Mouse (Mus musculus) hindbrain, embryonic 14.5 days (tissue): ENCODE results near the gene Acbd6. TPM values are rescaled to one million over a fixed set of nuclear protein-coding genes. Genes with fewer than 3 reads are reported as not detected.

Experiments used
- ATAC-seq: fragments of 200-750 bp; cut with Nextera tagmentation; 2 replicates; pipeline ENCODE4 v1.8.0; 2017; ENCODE audit warnings: moderate number of reproducible peaks, mild to moderate bottlenecking, moderate TSS enrichment, moderate library complexity; ENCODE audit not compliant: low FRiP score
- DNase-seq: peaks from one replicate; pipeline ENCODE4 v3.0.0-alpha.2; 2015; ENCODE audit warnings: low spot score
- H3K27ac ChIP-seq: fragments of 300-500 bp; sonication (generic); 2 replicates; pipeline ENCODE4 v1.5.1; 2014; ENCODE audit warnings: mild to moderate bottlenecking, moderate library complexity
- H3K27me3 ChIP-seq: fragments of 300-500 bp; sonication (generic); 2 replicates; pipeline ENCODE4 v1.6.1; 2014; ENCODE audit warnings: mild to moderate bottlenecking, low read length, mixed read lengths; ENCODE audit not compliant: control insufficient read depth, insufficient read depth
- H3K36me3 ChIP-seq: fragments of 300-500 bp; sonication (generic); replicated peaks from 2 replicates; pipeline ENCODE4 v1.6.1; 2014; ENCODE audit not compliant: control insufficient read depth, insufficient read depth
- H3K4me1 ChIP-seq: fragments of 300-500 bp; sonication (generic); replicated peaks from 2 replicates; pipeline ENCODE4 v1.6.1; 2014; ENCODE audit warnings: antibody characterized with exemption, low read length, mixed read lengths; ENCODE audit not compliant: control insufficient read depth, insufficient read depth
- H3K4me2 ChIP-seq: fragments of 300-500 bp; sonication (generic); replicated peaks from 2 replicates; pipeline ENCODE4 v1.6.1; 2014; ENCODE audit warnings: mild to moderate bottlenecking, moderate library complexity
- H3K4me3 ChIP-seq: fragments of 300-500 bp; sonication (generic); replicated peaks from 2 replicates; pipeline ENCODE4 v1.5.1; 2014; ENCODE audit warnings: mild to moderate bottlenecking, low read length
- H3K9ac ChIP-seq: fragments of 300-500 bp; sonication (generic); 2 replicates; pipeline ENCODE4 v1.6.1; 2014
- H3K9me3 ChIP-seq: fragments of 300-500 bp; sonication (generic); 2 replicates; pipeline ENCODE4 v1.6.1; 2016; ENCODE audit warnings: low read length; ENCODE audit not compliant: control insufficient read depth
- WGBS: fragments of 180-500 bp; shearing (Covaris S2); extraction: QIAGEN DNeasy Blood & Tissue Kit; methylation state at CpG from one replicate; pipeline ENCODE4 v1.1.7; 2014; 5-methylcytosine and 5-hydroxymethylcytosine counted together
- polyA plus RNA-seq: library from polyadenylated mRNA; unstranded; fragments of >200 nt; fragmentation: Nextera tagmentation; extraction: Ambion mirVana; gene quantifications from 2 replicates; pipeline ENCODE4 v1.2.1, GENCODE M21; 2014

The Acbd6 gene
- polyA plus RNA-seq, 1 experiment from 2014 or later = 103 TPM

- Histone ChIP-seq H3K27me3 (no peaks in the 10 kb centered on the region), H3K4me1 (no peaks in the 10 kb centered on the region), H3K9ac (no peak overlapping the region), H3K4me3 (no peak overlapping the region), H3K27ac (no peak overlapping the region), H3K36me3 (no peaks in the 10 kb centered on the region; the same call in 1 of the 2 replicates), H3K4me2 (no peak overlapping the region), H3K9me3 (no peaks in the 10 kb centered on the region)
- 25% methylated on average over 2 of the region's 2 CpGs for WGBS
- ATAC-seq (peak; percentile 62; the same call in 1 of the 2 replicates), DNase-seq (peak; percentile 85)
Measured at GRCm38 (mm10) chr1:155576432-155576831, 18.5 kb downstream of the Acbd6 start.

GRCm38 (mm10) chr1:155577316-155577715 is 19.4 kb downstream of the Acbd6 start:
- Histone ChIP-seq H3K4me2 (no peak overlapping the region), H3K27me3 (no peaks in the 10 kb centered on the region), H3K36me3 (no peaks in the 10 kb centered on the region), H3K9ac (no peak overlapping the region), H3K4me3 (no peak overlapping the region), H3K9me3 (no peaks in the 10 kb centered on the region), H3K27ac (no peak overlapping the region), H3K4me1 (no peaks in the 10 kb centered on the region)
- DNase-seq = no peak
- ATAC-seq = no peak
- 73% methylated on average over 2 of the region's 2 CpGs for WGBS

GRCm38 (mm10) chr1:155587961-155588360 is 30.0 kb downstream of the Acbd6 start:
- Histone ChIP-seq H3K9me3 (no peaks in the 10 kb centered on the region), H3K27me3 (no peaks in the 10 kb centered on the region), H3K9ac (no peak overlapping the region), H3K4me2 (no peak overlapping the region), H3K36me3 (no peaks in the 10 kb centered on the region), H3K27ac (no peak overlapping the region), H3K4me3 (no peak overlapping the region), H3K4me1 (no peaks in the 10 kb centered on the region)
- DNase-seq (no peak), ATAC-seq (no peak)
- WGBS = 83% methylated on average over 2 of the region's 2 CpGs

- no peak overlapping the region for H3K4me3 ChIP-seq
- H3K27ac ChIP-seq = no peak overlapping the region
- H3K4me1 ChIP-seq = no peaks in the 10 kb centered on the region
- H3K9me3 ChIP-seq = no peaks in the 10 kb centered on the region
- WGBS = 75% methylated on average over 1 of the region's 1 CpGs
- no peak overlapping the region for H3K9ac ChIP-seq
- no peaks in the 10 kb centered on the region for H3K27me3 ChIP-seq
- no peak overlapping the region for H3K4me2 ChIP-seq
- ATAC-seq = no peak
- no peaks in the 10 kb centered on the region; the same call in 1 of the 2 replicates for H3K36me3 ChIP-seq
- no peak for DNase-seq
Measured at GRCm38 (mm10) chr1:155594141-155594540, 36.2 kb downstream of the Acbd6 start.

GRCm38 (mm10) chr1:155596576-155596975 is 38.7 kb downstream of the Acbd6 start:
- Histone ChIP-seq H3K27ac (no peak overlapping the region), H3K4me2 (no peak overlapping the region), H3K9ac (no peak overlapping the region), H3K4me1 (no peaks in the 10 kb centered on the region), H3K36me3 (no peaks in the 10 kb centered on the region; the same call in 1 of the 2 replicates), H3K27me3 (no peaks in the 10 kb centered on the region), H3K4me3 (no peak overlapping the region), H3K9me3 (no peaks in the 10 kb centered on the region)
- DNase-seq (no peak), ATAC-seq (no peak)
- WGBS = 93% methylated on average over 3 of the region's 3 CpGs

- H3K27me3 ChIP-seq = no peaks in the 10 kb centered on the region
- H3K27ac ChIP-seq = peak overlapping the region; percentile 64; the same call in 1 of the 2 replicates
- no peak for ATAC-seq
- no peak overlapping the region for H3K4me2 ChIP-seq
- H3K4me3 ChIP-seq = no peak overlapping the region
- no peak overlapping the region for H3K9ac ChIP-seq
- H3K4me1 ChIP-seq = peaks cover 16% of the 10 kb centered on the region
- no peaks in the 10 kb centered on the region for H3K9me3 ChIP-seq
- no peak for DNase-seq
- WGBS = 38% methylated on average over 1 of the region's 1 CpGs
- no peaks in the 10 kb centered on the region for H3K36me3 ChIP-seq
Measured at GRCm38 (mm10) chr1:155604706-155605105, 46.8 kb downstream of the Acbd6 start.

GRCm38 (mm10) chr1:155605391-155606155 is 47.7 kb downstream of the Acbd6 start:
- H3K9me3 ChIP-seq = no peaks in the 10 kb centered on the region
- DNase-seq (peak; percentile 64), ATAC-seq (peak; percentile 88)
- H3K27ac ChIP-seq = peak overlapping the region; percentile 64
- 19% methylated on average over 11 of the region's 11 CpGs for WGBS
- peaks cover 16% of the 10 kb centered on the region for H3K4me1 ChIP-seq
- no peak overlapping the region for H3K4me3 ChIP-seq
- no peaks in the 10 kb centered on the region for H3K36me3 ChIP-seq
- 0 out of 2 replicates have a peak overlapping the region, but pooled peaks have one; percentile 8 for H3K4me2 ChIP-seq
- H3K27me3 ChIP-seq = no peaks in the 10 kb centered on the region
- no peak overlapping the region for H3K9ac ChIP-seq

GRCm38 (mm10) chr1:155606156-155606531 is 48.2 kb downstream of the Acbd6 start:
- WGBS = 61% methylated on average over 8 of the region's 8 CpGs
- Histone ChIP-seq H3K9ac (no peak overlapping the region), H3K9me3 (no peaks in the 10 kb centered on the region), H3K36me3 (no peaks in the 10 kb centered on the region), H3K4me1 (peaks cover 16% of the 10 kb centered on the region), H3K27me3 (no peaks in the 10 kb centered on the region), H3K4me3 (no peak overlapping the region), H3K27ac (peak overlapping the region; percentile 64), H3K4me2 (0 out of 2 replicates have a peak overlapping the region, but pooled peaks have one; percentile 8)
- ATAC-seq = 0 out of 2 replicates have a peak, but pooled peaks have one; percentile 42
- DNase-seq = no peak

- DNase-seq = no peak
- WGBS = 79% methylated on average over 4 of the region's 4 CpGs
- Histone ChIP-seq H3K27ac (no peak overlapping the region), H3K4me3 (no peak overlapping the region), H3K36me3 (no peaks in the 10 kb centered on the region), H3K9me3 (no peaks in the 10 kb centered on the region), H3K27me3 (no peaks in the 10 kb centered on the region), H3K4me1 (peaks cover 16% of the 10 kb centered on the region), H3K4me2 (no peak overlapping the region), H3K9ac (no peak overlapping the region)
- no peak for ATAC-seq
Measured at GRCm38 (mm10) chr1:155608524-155608923, 50.6 kb downstream of the Acbd6 start.
